Comparison of ENCODE assay signal across 20 mouse cellular contexts in the genomic region with DNA sequence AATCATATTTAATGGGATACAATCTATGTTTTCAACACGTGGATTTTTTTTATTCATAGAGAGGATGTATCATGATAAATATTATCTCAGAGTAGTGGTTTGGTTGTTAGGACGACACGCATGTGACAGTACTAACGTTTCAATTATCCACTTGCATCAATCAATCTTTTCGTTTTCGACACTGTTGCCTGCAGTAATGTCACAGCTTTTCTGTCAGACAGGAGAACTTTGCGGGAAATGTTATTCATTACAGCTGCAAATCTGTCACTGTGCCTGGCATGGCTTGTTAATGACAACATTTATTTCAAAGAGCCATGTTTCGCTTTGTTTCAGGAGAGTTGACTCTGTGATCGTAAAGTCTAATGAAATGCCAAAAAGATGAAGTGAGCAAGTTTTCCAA.
A peak's percentile ranks its signal among the peaks of the same experiment; 100 is the strongest.
DNase-seq lines count a peak whose midpoint lies in the region; ATAC-seq lines count a peak whose summit lies in the region.
"Had no signal": no experiment of that assay in that cellular context is flagged by ENCODE, and none has a peak within 500 bp of the region (broad histone marks: within the 10 kb centered on the region; RNA-seq: fewer than 3 reads in every experiment).

No protein-coding gene starts in this region.

- WGBS in hindbrain, embryonic 16.5 days, result 61% methylated on average over 9 of the region's 9 CpGs
- 59% methylated on average over 9 of the region's 9 CpGs for WGBS in hindbrain, embryonic 13.5 days
- WGBS in neural tube, embryonic 11.5 days, result 63% methylated on average over 9 of the region's 9 CpGs
- 39% methylated on average over 9 of the region's 9 CpGs for WGBS in neural tube, embryonic 15.5 days

- peak; percentile 12 for DNase-seq in embryo, embryonic 11 days
- DNase-seq in embryo, embryonic 10.5 days (ENCODE audit: low spot score), result no peak
- no peak for DNase-seq in neural tube, embryonic 11.5 days (ENCODE audit: low spot score)
- DNase-seq in neural tube, embryonic 10.5 days (ENCODE audit: extremely low spot score, low spot score), result no peak
- DNase-seq in spleen, adult 12 weeks (ENCODE audit: low spot score), result no peak
- DNase-seq: adrenal gland, adult 2 months; cerebellum, postnatal 10 days; gastrocnemius, adult 2 months; heart, adult 11 months; heart, postnatal 4 days; kidney, adult 9 months; kidney, postnatal 36 days; liver, postnatal 0 days; lung, postnatal 10 days; right cerebral cortex, postnatal 25 days; thymus, adult 2 months had no signal

- no peaks in the 10 kb centered on the region for H3K4me1 ChIP-seq in hindbrain, embryonic 16.5 days (ENCODE audit: control insufficient read depth, insufficient read depth, low read depth, low read length)
- H3K4me1 ChIP-seq in hindbrain, embryonic 13.5 days (replicated peaks), result no peaks in the 10 kb centered on the region
- no peaks in the 10 kb centered on the region for H3K4me1 ChIP-seq in neural tube, embryonic 11.5 days (ENCODE audit: control insufficient read depth, insufficient read depth, low read length)
- no peaks in the 10 kb centered on the region for H3K4me1 ChIP-seq in neural tube, embryonic 15.5 days

- no peak overlapping the region for H3K9ac ChIP-seq in hindbrain, embryonic 16.5 days (ENCODE audit: low read depth, low read length)
- H3K9ac ChIP-seq in hindbrain, embryonic 13.5 days, result no peak overlapping the region
- H3K9ac ChIP-seq in neural tube, embryonic 11.5 days (ENCODE audit: low read length), result no peak overlapping the region
- H3K9ac ChIP-seq in neural tube, embryonic 15.5 days (replicated peaks), result no peak overlapping the region
- H3K9ac ChIP-seq: liver, postnatal 0 days had no signal

- no peak overlapping the region for H3K4me3 ChIP-seq in hindbrain, embryonic 16.5 days (ENCODE audit: low read length)
- H3K4me3 ChIP-seq in hindbrain, embryonic 13.5 days, result no peak overlapping the region
- H3K4me3 ChIP-seq in neural tube, embryonic 11.5 days (ENCODE audit: low read depth, low read length), result no peak overlapping the region
- no peak overlapping the region for H3K4me3 ChIP-seq in neural tube, embryonic 15.5 days (replicated peaks)
- H3K4me3 ChIP-seq: gastrocnemius, adult 2 months had no signal

- H3K27me3 ChIP-seq in hindbrain, embryonic 16.5 days (replicated peaks; ENCODE audit: control insufficient read depth, insufficient read depth, low read length), result no peaks in the 10 kb centered on the region
- no peaks in the 10 kb centered on the region for H3K27me3 ChIP-seq in hindbrain, embryonic 13.5 days
- H3K27me3 ChIP-seq in neural tube, embryonic 11.5 days (ENCODE audit: control insufficient read depth, insufficient read depth, low read length), result no peaks in the 10 kb centered on the region
- H3K27me3 ChIP-seq in neural tube, embryonic 15.5 days (replicated peaks), result no peaks in the 10 kb centered on the region

- H3K27ac ChIP-seq in hindbrain, embryonic 16.5 days (ENCODE audit: low read depth, low read length), result no peak overlapping the region
- no peak overlapping the region for H3K27ac ChIP-seq in hindbrain, embryonic 13.5 days
- H3K27ac ChIP-seq in neural tube, embryonic 11.5 days (ENCODE audit: low read depth, low read length), result no peak overlapping the region
- no peak overlapping the region for H3K27ac ChIP-seq in neural tube, embryonic 15.5 days (replicated peaks)
- H3K27ac ChIP-seq: gastrocnemius, adult 2 months had no signal

- no peaks in the 10 kb centered on the region for H3K36me3 ChIP-seq in hindbrain, embryonic 16.5 days (ENCODE audit: control insufficient read depth, insufficient read depth, low read length)
- no peaks in the 10 kb centered on the region for H3K36me3 ChIP-seq in hindbrain, embryonic 13.5 days
- H3K36me3 ChIP-seq in neural tube, embryonic 11.5 days (ENCODE audit: control insufficient read depth, insufficient read depth, low read length), result no peaks in the 10 kb centered on the region
- no peaks in the 10 kb centered on the region for H3K36me3 ChIP-seq in neural tube, embryonic 15.5 days

- no peak overlapping the region; the same call in 1 of the 2 replicates for H3K4me2 ChIP-seq in hindbrain, embryonic 16.5 days (ENCODE audit: low read length)
- H3K4me2 ChIP-seq in hindbrain, embryonic 13.5 days, result no peak overlapping the region
- no peak overlapping the region for H3K4me2 ChIP-seq in neural tube, embryonic 11.5 days (ENCODE audit: low read depth)
- peak overlapping the region; percentile 21 for H3K4me2 ChIP-seq in neural tube, embryonic 15.5 days

- 0 out of 2 replicates have a peak, but pooled peaks have one; percentile 37 for ATAC-seq in hindbrain, embryonic 16.5 days
- ATAC-seq in hindbrain, embryonic 13.5 days (ENCODE audit: low FRiP score), result no peak
- peak; percentile 20; the same call in 1 of the 2 replicates for ATAC-seq in neural tube, embryonic 11.5 days (ENCODE audit: insufficient read depth, low FRiP score, low TSS enrichment)
- ATAC-seq in neural tube, embryonic 15.5 days (ENCODE audit: low FRiP score), result peak; percentile 53
- ATAC-seq: inflammation-experienced regulatory T-cells, adult 6 months; liver, postnatal 0 days had no signal

- H3K9me3 ChIP-seq in hindbrain, embryonic 16.5 days (ENCODE audit: control insufficient read depth, low read length), result no peaks in the 10 kb centered on the region
- H3K9me3 ChIP-seq in hindbrain, embryonic 13.5 days, result no peaks in the 10 kb centered on the region
- H3K9me3 ChIP-seq in neural tube, embryonic 11.5 days (ENCODE audit: control insufficient read depth, low read length), result no peaks in the 10 kb centered on the region
- H3K9me3 ChIP-seq in neural tube, embryonic 15.5 days (replicated peaks), result no peaks in the 10 kb centered on the region
